Mouse (Mus musculus): ENCODE measurements around the gene Cfap44.

DNA sequence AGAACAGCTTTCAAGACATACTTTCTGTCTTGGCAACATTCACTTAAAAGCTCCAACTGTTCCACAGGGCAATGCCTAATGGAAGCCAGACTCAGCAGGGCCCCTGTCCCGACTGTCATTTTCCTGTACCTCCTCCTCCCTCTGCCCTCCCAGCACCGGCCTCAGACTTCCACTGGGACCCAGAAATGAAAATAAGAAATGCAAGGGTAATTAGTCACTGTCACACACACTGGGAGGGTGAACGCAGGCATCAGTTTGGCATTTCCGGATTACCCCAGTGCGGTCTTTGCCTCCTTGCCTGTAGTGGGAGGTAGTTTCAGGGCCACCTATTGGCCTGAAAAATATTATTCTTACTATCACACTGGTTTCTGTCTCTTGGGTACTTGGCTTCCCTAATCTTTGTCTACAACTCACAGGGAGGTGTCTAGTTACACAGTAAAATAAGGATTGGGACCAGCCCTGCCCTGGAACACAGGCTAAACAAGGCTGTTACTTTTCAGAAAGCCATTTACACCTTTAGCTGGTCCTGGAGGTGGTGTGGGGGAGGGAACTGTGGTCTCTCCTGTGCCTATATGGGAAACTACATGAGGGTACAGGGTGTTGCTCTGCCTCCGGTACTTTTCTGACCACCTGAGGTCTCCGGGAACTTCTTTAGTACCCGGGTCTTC is 100.0 kb downstream of the Cfap44 start:
- TF ChIP-seq CTCF (IDR thresholded peaks at IDR 0.05) (no peak), POLR2A (IDR thresholded peaks at IDR 0.05; ENCODE audit: insufficient read depth, low read depth, low read length) (no peak)

Measured in heart, adult 2 months (tissue).